In the genomic region with DNA sequence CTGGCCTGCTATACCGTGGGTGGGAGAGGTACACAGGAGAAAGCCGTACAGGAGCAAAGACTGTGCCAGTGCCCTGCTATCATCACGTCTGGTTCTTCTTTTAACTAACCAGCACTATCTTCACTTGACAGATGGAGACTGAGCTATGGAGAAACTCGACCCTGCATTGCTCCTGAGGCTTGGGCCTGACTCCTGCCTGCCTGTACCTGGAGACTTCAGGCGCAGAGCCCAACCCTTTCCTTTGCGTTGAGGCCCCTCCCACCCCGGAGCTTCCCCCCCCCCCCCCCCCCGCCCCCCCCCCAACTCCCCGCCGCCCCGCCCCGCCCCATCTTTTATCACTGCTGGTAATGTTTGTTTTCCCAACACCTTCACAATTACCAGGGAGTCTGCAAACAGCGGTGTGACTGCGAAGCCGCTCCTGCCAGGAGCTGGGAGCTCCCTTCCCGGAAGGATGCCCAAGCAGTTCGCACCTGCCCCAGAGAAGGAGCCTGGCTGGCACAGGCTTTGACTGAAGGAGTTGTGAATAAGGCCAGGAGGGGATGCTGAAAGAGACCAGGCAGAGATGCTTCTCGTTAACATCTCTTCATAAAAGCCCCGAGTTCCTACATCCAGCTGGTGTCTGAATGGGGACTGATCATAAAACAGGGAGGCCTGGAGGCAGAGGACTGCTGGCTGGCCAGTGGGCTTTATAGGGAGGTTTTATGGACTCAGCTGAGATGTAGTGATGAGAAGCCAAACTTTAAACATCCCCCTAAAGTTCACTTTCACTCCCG, we compare ENCODE assay signal across 12 mouse cellular contexts.
DNase-seq lines count a peak whose midpoint lies in the region; ATAC-seq and TF ChIP-seq lines count a peak whose summit lies in the region.
"Had no signal": no experiment of that assay in that cellular context is flagged by ENCODE, and none has a peak within 500 bp of the region (broad histone marks: within the 10 kb centered on the region; RNA-seq: fewer than 3 reads in every experiment).

No protein-coding gene starts in this region.

- ATAC-seq in forebrain, embryonic 14.5 days: no peak
- ATAC-seq in forebrain, postnatal 0 days: no peak; the same call in 1 of the 2 replicates
- ATAC-seq in midbrain, embryonic 14.5 days (ENCODE audit: low FRiP score, low TSS enrichment): no peak
- no peak for ATAC-seq in limb, embryonic 12.5 days (ENCODE audit: insufficient number of reproducible peaks, insufficient read depth, low FRiP score, low TSS enrichment, low read depth)
- peak; percentile 72 for ATAC-seq in stomach, postnatal 0 days (ENCODE audit: low FRiP score, low TSS enrichment)

- H3K4me3 ChIP-seq in forebrain, embryonic 14.5 days (ENCODE audit: low read depth, low read length): no peak overlapping the region
- H3K4me3 ChIP-seq in forebrain, postnatal 0 days (ENCODE audit: low read depth, low read length): no peak overlapping the region
- no peak overlapping the region for H3K4me3 ChIP-seq in midbrain, embryonic 14.5 days (replicated peaks; ENCODE audit: low read depth, low read length)
- no peak overlapping the region for H3K4me3 ChIP-seq in midbrain, embryonic 10.5 days
- no peak overlapping the region for H3K4me3 ChIP-seq in limb, embryonic 12.5 days (replicated peaks)
- H3K4me3 ChIP-seq in stomach, postnatal 0 days (ENCODE audit: low read depth, low read length): no peak overlapping the region
- H3K4me3 ChIP-seq: liver, embryonic 13.5 days had no signal

- H3K9ac ChIP-seq in forebrain, embryonic 14.5 days (ENCODE audit: low read length): peak overlapping the region; percentile 17; the same call in 1 of the 2 replicates
- no peak overlapping the region for H3K9ac ChIP-seq in forebrain, postnatal 0 days
- H3K9ac ChIP-seq in midbrain, embryonic 14.5 days (replicated peaks; ENCODE audit: low read length): peak overlapping the region; percentile 17; the same call in 1 of the 2 replicates
- peak overlapping the region; percentile 8; the same call in 1 of the 2 replicates for H3K9ac ChIP-seq in limb, embryonic 12.5 days (replicated peaks)
- no peak overlapping the region for H3K9ac ChIP-seq in stomach, postnatal 0 days (ENCODE audit: low read length)
- H3K9ac ChIP-seq: liver, embryonic 13.5 days had no signal

- H3K4me2 ChIP-seq in forebrain, embryonic 14.5 days (ENCODE audit: low read length): no peak overlapping the region
- no peak overlapping the region for H3K4me2 ChIP-seq in forebrain, postnatal 0 days (ENCODE audit: low read depth)
- H3K4me2 ChIP-seq in midbrain, embryonic 14.5 days (ENCODE audit: low read length): no peak overlapping the region
- H3K4me2 ChIP-seq in limb, embryonic 12.5 days: peak overlapping the region; percentile 39
- no peak overlapping the region for H3K4me2 ChIP-seq in stomach, postnatal 0 days (replicated peaks; ENCODE audit: low read depth)
- H3K4me2 ChIP-seq: liver, embryonic 13.5 days had no signal

- no peak for TF ChIP-seq CTCF in forebrain, postnatal 0 days (IDR thresholded peaks at IDR 0.05; ENCODE audit: low read depth)
- TF ChIP-seq CTCF in stomach, postnatal 0 days (IDR thresholded peaks at IDR 0.05; ENCODE audit: low read depth): no peak

- 0 out of 2 replicates have a peak, but pooled peaks cover 3% of the 10 kb centered on the region for H3K27me3 ChIP-seq in forebrain, embryonic 14.5 days (replicated peaks; ENCODE audit: control insufficient read depth, insufficient read depth, low read length)
- H3K27me3 ChIP-seq in forebrain, postnatal 0 days (ENCODE audit: insufficient read depth, low read length): no peaks in the 10 kb centered on the region
- H3K27me3 ChIP-seq in midbrain, embryonic 14.5 days (ENCODE audit: control insufficient read depth, insufficient read depth, low read length): no peaks in the 10 kb centered on the region
- peaks cover 41% of the 10 kb centered on the region for H3K27me3 ChIP-seq in midbrain, embryonic 10.5 days (ENCODE audit: low read depth, poor library complexity, severe bottlenecking)
- no peaks in the 10 kb centered on the region for H3K27me3 ChIP-seq in limb, embryonic 12.5 days
- no peaks in the 10 kb centered on the region for H3K27me3 ChIP-seq in stomach, postnatal 0 days (ENCODE audit: control insufficient read depth, insufficient read depth, low read length)

- TF ChIP-seq EP300 in stomach, postnatal 0 days (optimal IDR thresholded peaks at IDR 0.05): no peak

- peaks cover 4% of the 10 kb centered on the region; the same call in 1 of the 2 replicates for H3K4me1 ChIP-seq in forebrain, embryonic 14.5 days (ENCODE audit: control insufficient read depth, insufficient read depth, low read length)
- no peaks in the 10 kb centered on the region for H3K4me1 ChIP-seq in forebrain, postnatal 0 days (ENCODE audit: insufficient read depth)
- H3K4me1 ChIP-seq in midbrain, embryonic 14.5 days (ENCODE audit: control insufficient read depth, insufficient read depth, low read length): 0 out of 2 replicates have a peak, but pooled peaks cover 3% of the 10 kb centered on the region
- H3K4me1 ChIP-seq in midbrain, embryonic 10.5 days: peaks cover 21% of the 10 kb centered on the region
- H3K4me1 ChIP-seq in limb, embryonic 12.5 days (replicated peaks): peaks cover 72% of the 10 kb centered on the region
- H3K4me1 ChIP-seq in stomach, postnatal 0 days (replicated peaks; ENCODE audit: control insufficient read depth, insufficient read depth): peaks cover 8% of the 10 kb centered on the region; the same call in 1 of the 2 replicates

- DNase-seq in forebrain, embryonic 14.5 days (ENCODE audit: low spot score): peak; percentile 35
- DNase-seq in forebrain, postnatal 0 days: no peak
- no peak for DNase-seq in midbrain, embryonic 14.5 days
- no peak for DNase-seq in midbrain, embryonic 10.5 days (ENCODE audit: low spot score)
- peak; percentile 82 for DNase-seq in stomach, postnatal 0 days (ENCODE audit: low spot score)
- DNase-seq in cerebellum, adult 8-10 months: no peak
- no peak for DNase-seq in urinary bladder, adult 2 months (ENCODE audit: low spot score)
- DNase-seq: adrenal gland, adult 8-10 months; cerebellum, adult 9-11 months; liver, embryonic 13.5 days; thymus, postnatal 25 days had no signal

- no peaks in the 10 kb centered on the region for H3K36me3 ChIP-seq in forebrain, embryonic 14.5 days (ENCODE audit: control insufficient read depth, insufficient read depth, low read length)
- no peaks in the 10 kb centered on the region for H3K36me3 ChIP-seq in forebrain, postnatal 0 days (ENCODE audit: insufficient read depth)
- no peaks in the 10 kb centered on the region for H3K36me3 ChIP-seq in midbrain, embryonic 14.5 days (ENCODE audit: control insufficient read depth, insufficient read depth, low read length)
- H3K36me3 ChIP-seq in midbrain, embryonic 10.5 days: no peaks in the 10 kb centered on the region
- H3K36me3 ChIP-seq in limb, embryonic 12.5 days: no peaks in the 10 kb centered on the region
- no peaks in the 10 kb centered on the region for H3K36me3 ChIP-seq in stomach, postnatal 0 days (ENCODE audit: control insufficient read depth, insufficient read depth, low read length)
- H3K36me3 ChIP-seq: liver, embryonic 13.5 days had no signal

- H3K27ac ChIP-seq in forebrain, embryonic 14.5 days (ENCODE audit: low read depth, low read length): no peak overlapping the region
- H3K27ac ChIP-seq in forebrain, postnatal 0 days (ENCODE audit: low read depth, low read length): no peak overlapping the region
- no peak overlapping the region for H3K27ac ChIP-seq in midbrain, embryonic 14.5 days (replicated peaks; ENCODE audit: low read depth, low read length)
- H3K27ac ChIP-seq in midbrain, embryonic 10.5 days (replicated peaks): no peak overlapping the region
- H3K27ac ChIP-seq in limb, embryonic 12.5 days: peak overlapping the region; percentile 53
- H3K27ac ChIP-seq in stomach, postnatal 0 days (replicated peaks): no peak overlapping the region
- H3K27ac ChIP-seq: liver, embryonic 13.5 days had no signal

- no peaks in the 10 kb centered on the region for H3K9me3 ChIP-seq in forebrain, embryonic 14.5 days (replicated peaks; ENCODE audit: control insufficient read depth, low read length)
- no peaks in the 10 kb centered on the region for H3K9me3 ChIP-seq in forebrain, postnatal 0 days (ENCODE audit: low read length)
- no peaks in the 10 kb centered on the region for H3K9me3 ChIP-seq in midbrain, embryonic 14.5 days (ENCODE audit: control insufficient read depth, low read length)
- H3K9me3 ChIP-seq in midbrain, embryonic 10.5 days (replicated peaks): 0 out of 2 replicates have a peak, but pooled peaks cover 2% of the 10 kb centered on the region
- no peaks in the 10 kb centered on the region; the same call in 1 of the 2 replicates for H3K9me3 ChIP-seq in limb, embryonic 12.5 days
- no peaks in the 10 kb centered on the region for H3K9me3 ChIP-seq in stomach, postnatal 0 days (ENCODE audit: control insufficient read depth, low read length)
- H3K9me3 ChIP-seq: liver, embryonic 13.5 days had no signal

- WGBS in forebrain, embryonic 14.5 days: 11% methylated on average over 13 of the region's 20 CpGs
- 13% methylated on average over 15 of the region's 20 CpGs for WGBS in forebrain, postnatal 0 days
- WGBS in midbrain, embryonic 14.5 days: 14% methylated on average over 19 of the region's 20 CpGs
- WGBS in midbrain, embryonic 10.5 days: 13% methylated on average over 17 of the region's 20 CpGs
- 6% methylated on average over 16 of the region's 20 CpGs for WGBS in limb, embryonic 12.5 days
- WGBS in stomach, postnatal 0 days: 13% methylated on average over 15 of the region's 20 CpGs

Comparison
In these comparisons a context has a peak if more than half of its experiments do, and no peak if none do; other contexts are left out.
1. DNase-seq: peak in forebrain, embryonic 14.5 days (single experiment) and stomach, postnatal 0 days (single experiment); none in forebrain, postnatal 0 days (single experiment), midbrain, embryonic 14.5 days (single experiment), midbrain, embryonic 10.5 days (single experiment), cerebellum, adult 8-10 months (single experiment) and urinary bladder, adult 2 months (single experiment).
2. H3K9ac ChIP-seq: peak in forebrain, embryonic 14.5 days (single experiment), midbrain, embryonic 14.5 days (single experiment) and limb, embryonic 12.5 days (single experiment); none in forebrain, postnatal 0 days (single experiment) and stomach, postnatal 0 days (single experiment).